Mouse (Mus musculus) thymus, postnatal 4 days (tissue): ENCODE measurements around the gene Dicer1.

Experiments used
- DNase-seq: peaks from one replicate; pipeline ENCODE4 v3.0.0; 2021

Gene Dicer1

DNA sequence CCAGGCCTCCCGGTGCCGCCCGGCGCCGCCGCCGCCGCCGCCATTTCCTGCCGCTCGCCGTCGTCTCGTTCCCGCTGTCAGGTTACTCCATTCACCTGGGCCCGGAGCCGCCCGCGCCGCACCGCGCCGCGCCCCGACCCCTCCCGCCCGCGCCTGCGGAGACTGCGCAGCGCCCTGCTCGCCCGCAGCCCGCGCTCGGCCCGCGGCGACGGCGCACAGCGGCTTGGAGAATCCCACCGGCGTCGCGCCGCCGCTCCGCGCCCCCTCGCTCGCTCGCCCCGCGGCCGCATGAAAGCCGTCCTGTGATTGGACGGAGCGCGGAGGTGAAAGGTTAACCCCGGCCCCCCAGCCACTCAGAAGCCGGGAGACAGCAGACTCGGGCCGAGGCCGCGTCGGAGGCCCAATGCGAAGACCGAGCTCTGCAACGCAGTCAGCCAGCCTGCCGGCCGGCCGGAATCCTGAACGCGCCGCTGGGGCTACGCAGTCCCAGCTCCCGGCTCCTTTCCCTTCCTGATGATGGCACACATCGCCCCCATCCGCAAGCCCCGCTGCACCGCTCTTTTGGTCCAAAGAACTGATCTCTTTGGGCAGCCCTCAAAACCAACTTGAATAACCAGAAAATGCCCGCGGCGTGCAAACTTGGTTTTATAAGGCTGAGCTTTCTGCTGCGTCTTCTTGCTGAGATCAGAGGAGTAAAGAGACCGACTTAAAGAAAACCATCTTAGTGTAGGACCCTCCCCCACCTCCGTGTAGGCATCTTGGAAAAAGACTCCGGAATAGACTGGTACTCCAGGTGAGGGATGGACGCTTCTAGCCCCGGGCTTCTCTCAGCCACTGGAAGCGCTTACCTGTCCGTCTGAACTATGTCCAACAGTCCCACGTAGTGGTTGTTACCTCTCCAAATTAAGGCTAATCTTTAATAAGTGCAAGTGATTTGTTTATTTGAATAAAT is at the start of gene Dicer1:
Gene Dicer1 (minus strand): TSS at position 139 of the 952 bp plus-strand sequence.
- peak; percentile 98 for DNase-seq

- DNase-seq = peak; percentile 41
Measured at GRCm38 (mm10) chr12:104799365-104799764, 47.6 kb upstream of the Dicer1 start.

- no peak for DNase-seq
Measured at GRCm38 (mm10) chr12:104797905-104798304, 46.2 kb upstream of the Dicer1 start.

DNA sequence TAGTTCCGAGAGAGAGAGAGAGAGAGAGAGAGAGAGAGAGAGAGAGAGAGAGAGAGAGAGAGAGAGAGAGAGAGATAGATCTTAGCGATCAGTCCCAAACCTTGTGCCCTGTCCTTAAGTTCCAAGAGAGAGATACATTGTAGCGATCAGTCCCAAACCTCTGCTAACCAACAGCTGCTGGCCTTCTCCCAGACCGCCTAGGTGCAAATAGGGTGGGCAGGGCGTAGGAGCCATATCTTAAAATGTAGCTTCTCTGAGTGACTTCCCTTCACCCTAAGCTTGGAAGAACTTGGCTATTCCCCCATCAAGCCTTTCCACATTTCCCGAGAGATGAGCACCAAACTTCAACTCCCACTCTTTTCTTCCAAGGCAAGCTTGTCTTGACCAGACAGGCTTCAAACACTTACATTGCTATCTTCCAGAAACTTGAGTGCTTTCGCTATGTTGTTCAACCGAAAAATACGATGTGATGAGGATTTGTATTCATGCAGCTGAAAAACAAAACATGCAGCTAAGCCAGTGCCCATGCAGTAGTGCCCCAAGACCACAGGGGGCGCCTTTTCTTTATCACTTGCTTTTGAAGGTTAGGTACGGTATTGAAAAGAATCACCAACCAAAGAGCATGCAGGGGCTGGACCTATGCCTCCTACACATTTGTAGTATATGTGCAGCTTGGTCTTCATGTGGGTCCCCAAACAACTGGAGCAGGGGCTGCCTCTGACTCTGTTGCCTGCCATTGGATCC is 45.1 kb upstream of the Dicer1 start:
- peak; percentile 20 for DNase-seq

- no peak for DNase-seq
Measured at GRCm38 (mm10) chr12:104794957-104795356, 43.2 kb upstream of the Dicer1 start.

- no peak for DNase-seq
Measured at GRCm38 (mm10) chr12:104793486-104793885, 41.7 kb upstream of the Dicer1 start.

- DNase-seq = no peak
Measured at GRCm38 (mm10) chr12:104777603-104778002, 25.9 kb upstream of the Dicer1 start.

DNA sequence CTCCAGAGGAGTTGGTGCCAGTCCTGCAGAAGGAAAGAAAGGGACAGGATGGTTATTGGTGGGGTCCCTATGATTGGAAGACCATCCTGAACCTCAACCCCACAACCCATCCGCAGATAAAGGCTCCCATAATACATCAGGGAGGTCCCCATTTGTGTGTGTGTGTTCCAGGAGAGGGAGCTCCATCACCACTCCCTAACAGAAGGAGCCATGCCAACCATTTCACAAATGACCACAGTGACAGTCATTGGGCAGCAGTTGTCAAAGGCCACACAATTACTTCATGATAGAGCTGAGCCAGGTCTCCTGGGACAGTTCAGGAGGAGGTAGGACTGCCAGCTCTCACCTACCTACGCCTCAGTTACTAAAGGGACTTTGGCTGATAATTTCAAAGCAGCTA is 20.2 kb upstream of the Dicer1 start:
- no peak for DNase-seq

GRCm38 (mm10) chr12:104769201-104769785 is 17.5 kb upstream of the Dicer1 start:
- no peak for DNase-seq

DNA sequence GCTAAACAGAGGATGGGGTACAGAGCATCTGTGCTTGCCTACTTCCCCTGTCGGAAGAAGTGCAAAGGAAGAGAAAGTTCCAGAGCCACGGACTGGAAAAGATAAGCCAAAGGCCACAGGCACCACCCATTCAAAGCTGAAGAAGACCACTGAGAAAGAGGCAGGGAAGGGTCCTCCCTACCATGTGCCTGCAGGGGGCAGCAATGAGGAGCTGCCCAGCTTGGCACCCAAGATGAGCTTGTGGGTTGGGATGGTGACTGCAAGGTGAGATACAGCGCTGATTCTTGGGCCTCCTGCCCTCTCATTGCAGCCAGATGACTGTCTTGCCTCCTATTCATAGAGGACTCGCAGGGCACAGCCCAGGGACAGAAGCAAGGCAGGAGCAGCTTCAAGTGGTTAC is 15.4 kb upstream of the Dicer1 start:
- DNase-seq = peak; percentile 61

- DNase-seq = no peak
Measured at GRCm38 (mm10) chr12:104765761-104766160, 14.0 kb upstream of the Dicer1 start.

- no peak for DNase-seq
Measured at GRCm38 (mm10) chr12:104765116-104765515, 13.4 kb upstream of the Dicer1 start.

DNA sequence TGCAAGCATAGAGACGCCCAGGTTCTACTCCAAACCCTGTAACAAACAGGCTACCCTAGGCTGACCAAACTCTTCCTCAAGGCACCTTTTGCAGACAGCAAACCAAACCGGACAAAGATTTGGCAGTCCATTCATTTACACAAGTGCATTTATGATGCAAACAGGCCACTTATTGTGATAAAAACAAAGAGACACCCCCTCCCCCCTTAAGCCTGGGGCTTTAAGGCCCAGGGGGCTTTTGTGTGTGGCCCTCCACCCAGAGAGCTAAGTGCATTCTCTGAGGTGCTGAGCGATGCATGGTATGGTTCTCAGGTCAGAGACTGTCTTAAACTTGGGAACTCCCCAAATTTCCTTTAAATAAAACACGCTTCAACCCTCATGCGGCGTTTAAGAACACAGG is 12.2 kb upstream of the Dicer1 start:
- no peak for DNase-seq

DNA sequence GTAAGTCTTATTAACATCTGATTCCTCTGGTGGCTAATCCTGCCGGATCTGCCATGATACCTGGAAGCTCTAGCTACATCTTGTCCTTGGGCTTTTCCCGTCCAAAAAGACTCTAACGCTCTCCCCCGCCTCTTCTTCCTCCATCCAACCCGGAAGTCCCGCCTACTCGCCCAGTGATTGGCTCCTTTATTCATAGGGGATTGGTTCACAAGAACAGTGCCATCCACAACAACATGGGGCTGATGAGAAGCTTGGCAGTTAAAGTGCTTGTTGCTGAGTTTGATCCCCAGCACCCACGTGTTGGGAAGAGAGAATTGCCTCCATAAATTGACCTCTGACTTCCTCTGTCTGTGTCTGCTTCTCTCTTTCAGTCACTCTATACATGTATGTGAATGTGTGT is 9.7 kb upstream of the Dicer1 start:
- DNase-seq = no peak

- DNase-seq = no peak
Measured at GRCm38 (mm10) chr12:104758066-104758465, 6.3 kb upstream of the Dicer1 start.

DNA sequence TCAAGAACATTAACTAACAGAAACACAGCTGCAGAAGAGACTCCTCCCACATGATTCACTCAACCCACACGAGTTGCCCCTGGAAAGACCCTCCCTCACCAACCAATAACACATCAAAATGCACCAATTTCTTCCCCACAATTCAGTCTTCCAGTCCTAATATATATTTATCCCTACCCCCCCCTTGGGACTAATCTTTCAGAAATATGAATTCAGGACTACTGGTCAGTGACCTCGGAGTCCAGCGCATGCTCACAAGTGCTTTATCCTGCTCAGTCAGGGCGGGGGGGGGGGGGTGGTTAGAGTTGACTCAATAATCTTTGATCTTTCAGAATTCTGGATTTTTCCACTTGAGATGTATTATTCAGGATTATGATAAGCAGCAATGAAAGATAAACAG is 1.9 kb upstream of the Dicer1 start:
- DNase-seq = no peak

GRCm38 (mm10) chr12:104751331-104751813 is 380 bp downstream of the Dicer1 start:
- no peak for DNase-seq

DNA sequence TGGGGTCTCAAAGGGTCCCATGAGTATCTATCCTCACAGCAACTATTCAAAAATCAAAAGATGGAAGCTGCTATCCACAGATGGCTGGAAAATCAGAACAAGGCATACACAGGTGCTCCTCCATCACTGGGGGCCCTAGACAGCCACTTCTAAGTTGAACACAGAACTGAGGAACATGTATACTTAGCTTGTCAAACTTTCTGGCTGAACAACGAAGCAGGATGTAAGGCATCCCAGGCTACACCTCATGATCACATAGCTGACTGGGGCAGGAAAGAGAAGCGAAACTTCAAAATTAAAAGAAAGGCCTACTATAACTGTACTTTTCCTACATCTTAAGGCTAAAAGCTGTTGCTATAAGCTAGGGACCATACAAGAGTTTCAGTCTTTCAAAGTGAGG is 2.8 kb downstream of the Dicer1 start:
- no peak for DNase-seq

- DNase-seq = no peak
Measured at GRCm38 (mm10) chr12:104747252-104747651, 4.5 kb downstream of the Dicer1 start.

GRCm38 (mm10) chr12:104746601-104747000 is 5.2 kb downstream of the Dicer1 start:
- no peak for DNase-seq

DNA sequence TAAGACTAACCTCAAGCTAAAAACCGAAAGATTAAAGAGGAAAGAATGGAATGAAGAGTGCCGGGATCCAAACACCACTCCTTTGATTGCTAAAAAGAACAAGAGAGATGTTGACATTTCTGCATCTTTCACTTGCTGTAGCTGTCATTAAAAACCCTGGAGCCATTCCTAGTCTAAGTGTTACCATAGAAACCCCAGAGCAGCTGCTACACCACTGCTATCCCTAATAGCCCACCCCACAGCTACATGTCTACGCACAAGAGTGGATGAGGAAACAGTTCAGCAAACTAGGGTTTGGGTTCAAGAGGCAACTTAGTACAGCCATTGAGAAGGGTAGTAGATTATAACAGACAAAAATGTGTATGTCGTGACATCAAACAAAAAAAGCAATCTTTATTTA is 8.1 kb downstream of the Dicer1 start:
- DNase-seq = no peak

DNA sequence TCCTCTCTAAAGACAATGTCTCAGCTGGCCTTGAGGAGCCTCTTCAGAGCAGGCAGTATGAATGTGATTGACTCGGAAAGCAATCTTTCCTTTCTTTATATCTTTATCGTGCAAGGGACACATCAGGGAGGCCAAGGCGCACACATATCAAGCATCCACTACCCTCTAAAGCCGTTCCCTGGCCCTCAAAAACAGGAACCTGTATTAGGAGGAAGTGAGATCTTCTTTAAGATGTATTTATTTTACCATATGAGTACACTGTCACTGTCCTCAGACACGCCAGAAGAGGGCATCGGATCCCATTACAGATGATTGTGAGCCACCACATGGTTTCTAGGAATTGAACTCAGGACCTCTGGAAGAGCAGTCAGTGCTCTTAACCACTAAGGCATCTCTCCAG is 9.5 kb downstream of the Dicer1 start:
- no peak for DNase-seq
